Mouse (Mus musculus) embryonic facial prominence, embryonic 14.5 days (tissue): ENCODE results near the gene March8. TPM values are rescaled to one million over a fixed set of nuclear protein-coding genes. Genes with fewer than 3 reads are reported as not detected.

Source experiments
- ATAC-seq: fragments of 200-750 bp; cut with Nextera tagmentation; 2 replicates; pipeline ENCODE4 v1.8.0; 2017; ENCODE audit warnings: low read depth, moderate number of reproducible peaks, moderate TSS enrichment
- DNase-seq: peaks from one replicate; pipeline ENCODE4 v3.0.0-alpha.2; 2015; ENCODE audit warnings: low spot score
- H3K27ac ChIP-seq: fragments of 300-500 bp; sonication (generic); replicated peaks from 2 replicates; pipeline ENCODE4 v1.5.1; 2014; ENCODE audit warnings: low read depth, mild to moderate bottlenecking, low read length, moderate library complexity
- H3K27me3 ChIP-seq: fragments of 300-500 bp; sonication (generic); replicated peaks from 2 replicates; pipeline ENCODE4 v1.6.1; 2014; ENCODE audit warnings: low read length; ENCODE audit not compliant: control insufficient read depth, insufficient read depth
- H3K36me3 ChIP-seq: fragments of 300-500 bp; sonication (generic); 2 replicates; pipeline ENCODE4 v1.6.1; 2014; ENCODE audit warnings: low read length, mixed read lengths; ENCODE audit not compliant: control insufficient read depth, insufficient read depth
- H3K4me1 ChIP-seq: fragments of 300-500 bp; sonication (generic); 2 replicates; pipeline ENCODE4 v1.6.1; 2014; ENCODE audit warnings: antibody characterized with exemption, low read length; ENCODE audit not compliant: control insufficient read depth, insufficient read depth
- H3K4me2 ChIP-seq: fragments of 300-500 bp; sonication (generic); 2 replicates; pipeline ENCODE4 v1.6.1; 2014; ENCODE audit warnings: low read depth, mild to moderate bottlenecking, low read length, moderate library complexity, mixed read lengths
- H3K4me3 ChIP-seq: fragments of 300-500 bp; sonication (generic); 2 replicates; pipeline ENCODE4 v1.5.1; 2014; ENCODE audit warnings: low read depth, mild to moderate bottlenecking, low read length
- H3K9ac ChIP-seq: fragments of 300-500 bp; sonication (generic); 2 replicates; pipeline ENCODE4 v1.6.1; 2014; ENCODE audit warnings: low read depth, mild to moderate bottlenecking, low read length, moderate library complexity, mixed read lengths
- H3K9me3 ChIP-seq: fragments of 300-500 bp; sonication (generic); 2 replicates; pipeline ENCODE4 v1.6.1; 2016; ENCODE audit warnings: low read length; ENCODE audit not compliant: control insufficient read depth
- WGBS: fragments of 180-500 bp; shearing (Covaris S2); extraction: QIAGEN DNeasy Blood & Tissue Kit; methylation state at CpG from one replicate; pipeline ENCODE4 v1.1.7; 2014; 5-methylcytosine and 5-hydroxymethylcytosine counted together
- polyA plus RNA-seq: library from polyadenylated mRNA; unstranded; fragments of >200 nt; fragmentation: Nextera tagmentation; extraction: Ambion mirVana; gene quantifications from 2 replicates; pipeline ENCODE4 v1.2.1, GENCODE M21; 2014

The March8 gene
- polyA plus RNA-seq, 1 experiment from 2014 or later = 31.8 TPM

DNA sequence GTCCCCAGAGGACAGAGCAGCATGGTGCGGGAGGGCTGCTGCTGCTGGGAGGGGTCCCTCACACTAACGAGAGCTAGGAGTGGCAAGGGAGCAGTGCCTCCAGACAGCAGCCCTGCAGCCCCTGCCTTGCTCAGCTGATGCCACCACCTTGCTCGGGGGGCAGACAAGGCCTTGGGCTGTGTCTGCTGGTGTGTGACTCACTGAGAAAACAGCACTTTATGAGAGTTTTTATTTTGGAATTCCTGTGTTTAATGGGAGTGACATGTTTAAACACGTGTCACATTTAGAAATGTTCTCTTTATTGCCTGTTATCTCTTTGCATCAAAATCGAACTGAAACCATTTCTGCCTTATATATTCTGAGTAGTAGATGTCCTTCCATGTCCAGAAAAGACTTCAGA lies 68.9 kb downstream of the March8 start:
- WGBS = 62% methylated on average over 5 of the region's 5 CpGs
- Histone ChIP-seq H3K27ac (no peak overlapping the region), H3K4me2 (no peak overlapping the region), H3K9me3 (no peaks in the 10 kb centered on the region), H3K4me1 (no peaks in the 10 kb centered on the region), H3K9ac (no peak overlapping the region), H3K36me3 (peaks cover 11% of the 10 kb centered on the region), H3K27me3 (no peaks in the 10 kb centered on the region), H3K4me3 (no peak overlapping the region)
- no peak for DNase-seq
- 0 out of 2 replicates have a peak, but pooled peaks have one; percentile 34 for ATAC-seq

DNA sequence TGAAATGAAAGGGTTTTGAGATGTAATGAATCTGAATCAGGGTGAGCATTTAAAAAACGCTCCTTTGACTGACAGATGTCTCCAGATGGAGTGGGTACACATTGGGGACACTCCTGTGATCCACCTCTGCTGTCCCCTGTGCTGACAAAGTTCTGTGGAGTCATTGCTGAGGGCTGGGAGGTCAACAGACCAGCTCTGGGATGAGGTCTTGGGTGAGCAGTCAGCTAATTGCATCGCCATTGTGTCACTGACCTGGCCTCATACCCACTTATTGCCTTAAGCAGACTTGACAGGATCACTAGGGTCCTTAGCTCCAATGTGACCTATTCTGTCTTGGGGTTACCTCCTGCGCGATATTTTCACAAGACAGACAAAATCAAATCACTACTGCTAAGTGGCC lies 69.4 kb downstream of the March8 start:
- DNase-seq (no peak), ATAC-seq (no peak)
- 90% methylated on average over 4 of the region's 4 CpGs for WGBS
- Histone ChIP-seq H3K9me3 (no peaks in the 10 kb centered on the region), H3K9ac (no peak overlapping the region), H3K4me1 (no peaks in the 10 kb centered on the region), H3K36me3 (peaks cover 7% of the 10 kb centered on the region), H3K27me3 (no peaks in the 10 kb centered on the region), H3K4me3 (no peak overlapping the region), H3K27ac (no peak overlapping the region), H3K4me2 (no peak overlapping the region)

DNA sequence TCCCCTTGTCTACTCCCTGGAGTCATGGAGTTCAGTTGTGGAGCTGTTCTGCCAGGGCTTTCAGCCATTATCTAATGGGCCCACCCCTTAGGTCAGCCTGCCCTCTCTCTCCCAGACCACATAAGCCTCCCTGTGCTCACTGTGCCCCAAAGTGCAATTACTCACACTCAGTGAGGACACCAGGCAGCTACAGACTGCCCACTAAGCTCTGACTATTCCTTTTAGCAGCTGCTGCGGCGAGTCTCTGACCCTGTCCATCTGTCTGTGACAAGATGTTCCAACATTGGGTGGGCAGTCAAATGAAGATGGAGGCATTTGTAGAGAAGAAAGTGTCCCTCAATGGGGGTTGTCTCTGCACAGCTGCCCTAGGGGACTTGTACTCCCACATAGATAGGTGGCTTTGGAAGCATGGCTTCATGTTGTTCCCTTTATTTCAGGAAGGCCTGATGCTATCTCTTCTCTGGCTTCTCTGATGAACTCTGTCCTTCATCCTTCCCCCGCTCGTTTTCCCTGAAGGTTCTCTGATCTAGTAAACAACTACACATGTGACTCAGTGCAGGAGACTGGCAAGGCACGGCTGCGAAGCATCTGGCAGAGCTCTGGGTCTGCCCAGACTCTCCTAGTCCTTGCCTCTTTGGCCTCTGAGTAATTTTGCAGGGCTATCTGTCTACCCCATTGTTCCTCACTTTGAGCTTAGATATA lies 70.3 kb downstream of the March8 start:
- peaks cover 7% of the 10 kb centered on the region; the same call in 1 of the 2 replicates for H3K36me3 ChIP-seq
- H3K4me1 ChIP-seq = no peaks in the 10 kb centered on the region
- H3K4me3 ChIP-seq = no peak overlapping the region
- H3K9me3 ChIP-seq = no peaks in the 10 kb centered on the region
- no peak overlapping the region for H3K9ac ChIP-seq
- H3K27me3 ChIP-seq = no peaks in the 10 kb centered on the region
- DNase-seq = no peak
- ATAC-seq = no peak
- no peak overlapping the region for H3K27ac ChIP-seq
- no peak overlapping the region for H3K4me2 ChIP-seq
- 79% methylated on average over 6 of the region's 6 CpGs for WGBS

DNA sequence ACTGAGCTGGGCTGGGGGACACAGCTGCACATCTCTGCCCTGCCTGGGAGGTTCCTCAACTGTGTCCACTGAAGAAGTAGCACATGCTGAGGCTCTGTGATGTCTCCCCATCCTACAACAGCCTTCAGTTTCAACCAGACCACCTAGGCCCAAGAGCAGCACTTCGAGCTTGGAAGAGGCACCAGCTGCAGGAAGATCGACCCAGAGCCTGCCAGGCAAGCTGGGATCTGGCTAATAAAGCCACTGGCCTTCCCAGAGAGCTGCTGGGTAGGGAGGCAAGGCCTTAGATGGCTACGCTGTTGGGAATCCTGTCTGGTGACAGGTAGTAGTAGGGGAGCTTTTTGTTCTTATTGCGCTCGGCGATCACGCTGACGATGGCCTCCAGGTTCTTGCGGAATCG lies 72.6 kb downstream of the March8 start:
- no peak for ATAC-seq
- no peak overlapping the region for H3K4me2 ChIP-seq
- peaks cover 7% of the 10 kb centered on the region; the same call in 1 of the 2 replicates for H3K36me3 ChIP-seq
- DNase-seq = no peak
- H3K9ac ChIP-seq = no peak overlapping the region
- no peaks in the 10 kb centered on the region for H3K27me3 ChIP-seq
- H3K9me3 ChIP-seq = no peaks in the 10 kb centered on the region
- 94% methylated on average over 10 of the region's 10 CpGs for WGBS
- H3K4me3 ChIP-seq = no peak overlapping the region
- H3K27ac ChIP-seq = no peak overlapping the region
- H3K4me1 ChIP-seq = no peaks in the 10 kb centered on the region

DNA sequence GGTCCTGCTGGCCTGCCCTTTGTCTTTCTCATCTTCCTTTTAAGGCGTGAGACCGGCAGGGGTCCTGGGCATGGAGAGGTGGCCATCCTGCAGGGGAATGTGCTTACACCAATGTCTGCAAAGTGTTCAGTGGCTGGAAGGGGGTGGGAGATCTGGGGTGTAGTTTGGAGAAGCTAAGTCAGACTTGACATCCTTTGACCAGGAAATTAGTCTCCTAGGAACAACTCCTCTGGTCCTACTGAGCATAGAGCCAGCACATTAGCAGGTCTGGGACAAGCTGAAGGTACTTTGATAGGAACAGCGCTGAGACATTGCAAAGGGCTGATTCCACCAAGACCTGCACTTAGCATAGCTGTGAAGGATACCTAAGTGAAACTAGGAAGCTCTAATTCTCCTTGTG lies 73.9 kb downstream of the March8 start:
- H3K9me3 ChIP-seq = no peaks in the 10 kb centered on the region
- DNase-seq = no peak
- 75% methylated on average over 3 of the region's 3 CpGs for WGBS

DNA sequence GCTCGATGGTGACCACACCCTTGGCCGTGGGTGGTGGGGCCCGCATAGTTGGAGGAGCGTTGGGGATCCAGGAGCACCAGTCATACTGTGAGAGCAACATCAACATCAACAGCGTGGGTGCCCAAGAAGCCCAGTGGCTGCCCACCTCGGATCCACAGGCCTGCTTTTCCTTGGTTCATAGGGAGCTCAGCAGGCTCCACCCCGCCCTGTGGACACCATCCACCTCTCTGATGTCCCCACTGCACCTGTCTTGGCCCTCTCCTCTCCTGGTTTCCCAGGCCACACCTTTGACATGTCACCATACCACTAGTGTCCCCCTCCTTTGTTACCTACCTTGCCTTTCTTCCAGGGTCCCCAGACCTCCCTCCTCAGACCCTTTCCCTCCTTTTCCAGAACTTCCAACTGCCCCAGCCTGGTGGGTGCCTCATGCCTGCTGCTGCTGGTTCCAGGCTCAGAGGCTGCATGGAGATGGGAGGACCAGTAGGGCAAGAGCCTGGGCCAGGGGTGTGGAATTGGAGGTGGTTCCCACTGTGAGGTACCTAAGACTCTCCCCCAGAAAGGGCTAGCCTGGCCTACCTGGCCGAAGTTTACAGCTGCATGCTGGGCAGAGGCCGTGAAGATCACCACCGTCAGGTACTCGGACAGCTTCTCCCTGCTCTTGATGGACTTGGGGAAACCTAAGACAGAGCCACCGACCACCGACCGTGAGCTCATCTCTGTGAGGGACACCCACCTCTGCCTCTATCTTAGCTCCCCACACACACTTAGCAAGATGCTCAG lies 74.9 kb downstream of the March8 start:
- Histone ChIP-seq H3K9ac (no peak overlapping the region), H3K27me3 (no peaks in the 10 kb centered on the region), H3K36me3 (no peaks in the 10 kb centered on the region; the same call in 1 of the 2 replicates), H3K27ac (no peak overlapping the region), H3K9me3 (no peaks in the 10 kb centered on the region), H3K4me1 (no peaks in the 10 kb centered on the region), H3K4me2 (no peak overlapping the region), H3K4me3 (no peak overlapping the region)
- ATAC-seq = no peak
- DNase-seq = no peak
- 94% methylated on average over 14 of the region's 14 CpGs for WGBS

More for the DNA sequence above, 73.9 kb downstream of the March8 start:
- Histone ChIP-seq H3K27me3 (no peaks in the 10 kb centered on the region), H3K27ac (no peak overlapping the region), H3K9ac (no peak overlapping the region), H3K4me1 (no peaks in the 10 kb centered on the region), H3K4me2 (no peak overlapping the region), H3K36me3 (peaks cover 6% of the 10 kb centered on the region; the same call in 1 of the 2 replicates), H3K4me3 (no peak overlapping the region)
- no peak for ATAC-seq

DNA sequence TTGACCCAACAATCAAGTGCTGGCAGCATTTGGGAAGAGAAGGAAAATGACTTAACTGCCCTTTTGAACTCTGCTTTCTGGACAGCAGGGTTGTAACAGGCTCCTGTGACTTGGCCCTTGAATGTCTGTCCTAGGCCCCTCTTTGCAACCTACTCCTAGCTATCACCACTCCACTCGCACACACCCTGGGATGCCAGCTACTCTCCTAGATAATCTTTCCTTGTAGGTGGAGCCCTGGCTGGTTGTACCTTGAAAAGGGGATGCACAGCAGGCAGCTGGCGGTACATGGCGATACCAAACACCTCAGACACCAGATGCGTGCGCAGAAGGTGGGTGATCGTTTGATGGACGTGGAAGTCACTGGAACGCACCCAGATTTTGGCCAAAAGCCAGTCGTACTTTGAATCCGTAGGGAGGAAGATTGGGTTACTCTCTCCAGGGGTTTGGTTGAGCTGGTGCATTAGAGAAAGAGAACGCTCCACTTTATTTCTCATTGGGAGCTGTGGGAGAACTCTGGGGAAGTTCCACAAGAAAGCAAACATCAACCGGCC lies 77.4 kb downstream of the March8 start:
- H3K9me3 ChIP-seq = no peaks in the 10 kb centered on the region
- H3K27me3 ChIP-seq = no peaks in the 10 kb centered on the region
- no peak overlapping the region for H3K27ac ChIP-seq
- H3K36me3 ChIP-seq = no peaks in the 10 kb centered on the region
- no peak; the same call in 1 of the 2 replicates for ATAC-seq
- 72% methylated on average over 12 of the region's 12 CpGs for WGBS
- no peak for DNase-seq
- H3K9ac ChIP-seq = no peak overlapping the region
- no peak overlapping the region for H3K4me3 ChIP-seq
- no peak overlapping the region for H3K4me2 ChIP-seq
- no peaks in the 10 kb centered on the region for H3K4me1 ChIP-seq

DNA sequence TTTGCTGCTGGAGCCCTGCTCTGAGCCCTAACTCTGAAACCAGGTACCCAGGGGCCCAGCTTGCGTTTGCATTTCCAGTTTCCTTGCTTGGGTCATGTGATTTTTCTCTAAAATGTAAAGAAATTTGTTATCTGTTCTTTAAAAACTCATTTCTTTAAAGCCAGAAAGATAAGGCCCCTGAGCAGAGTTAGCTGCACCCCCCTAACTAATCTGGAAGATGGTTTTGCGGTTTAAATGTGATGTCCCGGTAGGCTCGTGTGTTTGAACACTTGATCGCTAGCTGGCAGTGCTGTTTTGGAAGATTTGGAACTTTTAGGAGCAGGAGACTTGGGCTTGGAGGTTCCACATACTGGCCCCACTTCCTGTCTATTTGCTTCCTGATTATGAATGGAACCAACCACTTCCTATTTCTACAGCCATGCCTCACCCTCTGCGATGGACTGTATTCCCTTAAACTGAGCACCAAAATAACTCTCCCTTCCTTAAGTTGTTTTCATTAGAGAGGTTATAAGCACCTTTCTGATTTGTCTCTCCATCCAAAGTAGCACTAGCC lies 78.3 kb downstream of the March8 start:
- H3K4me2 ChIP-seq = no peak overlapping the region
- no peaks in the 10 kb centered on the region for H3K27me3 ChIP-seq
- ATAC-seq = no peak
- 86% methylated on average over 6 of the region's 6 CpGs for WGBS
- H3K36me3 ChIP-seq = no peaks in the 10 kb centered on the region
- no peaks in the 10 kb centered on the region for H3K4me1 ChIP-seq
- H3K27ac ChIP-seq = no peak overlapping the region
- DNase-seq = no peak
- no peaks in the 10 kb centered on the region for H3K9me3 ChIP-seq
- no peak overlapping the region for H3K4me3 ChIP-seq
- no peak overlapping the region for H3K9ac ChIP-seq
